Mouse (Mus musculus): ENCODE results near the gene Dhps.

DNA sequence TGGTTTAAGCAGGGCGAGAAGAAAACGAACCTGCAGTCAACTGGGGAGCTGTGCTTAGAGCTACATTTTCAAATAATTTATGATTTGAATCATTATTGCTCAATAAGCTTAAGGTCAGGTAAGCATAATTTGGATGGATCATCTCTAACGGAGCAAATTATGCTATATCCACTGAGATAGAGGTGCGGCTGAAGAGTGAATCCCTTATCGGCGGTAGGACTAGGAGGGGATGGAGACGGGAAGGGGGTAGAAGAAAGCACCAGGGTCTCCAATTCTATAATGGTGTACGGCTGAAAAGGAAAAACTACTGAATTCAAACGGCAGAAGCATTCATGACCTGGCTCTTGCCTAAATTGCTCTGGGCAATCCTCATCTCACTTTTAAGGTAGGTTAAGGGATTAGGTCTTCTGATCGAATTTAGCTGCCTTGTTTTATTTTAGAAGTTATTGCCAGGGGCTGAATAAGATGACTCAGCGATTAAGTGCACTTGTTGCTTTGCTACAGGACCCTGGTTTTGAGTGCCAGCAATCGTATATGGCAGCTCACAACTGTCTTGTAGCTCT lies 36.3 kb upstream of the Dhps start:
- TF ChIP-seq CTCF (IDR thresholded peaks at IDR 0.05; ENCODE audit: low read depth), result no peak
- no peak for TF ChIP-seq EP300 (IDR thresholded peaks at IDR 0.05; ENCODE audit: low read depth)
